Mouse (Mus musculus): ENCODE measurements around the gene Emilin3. TPM values are rescaled to one million over a fixed set of nuclear protein-coding genes. Genes with fewer than 3 reads are reported as not detected.

Emilin3 gene
- total and polyA plus RNA-seq, 3 experiments: 0.04 to 2.8 (median 1.5) TPM

DNA sequence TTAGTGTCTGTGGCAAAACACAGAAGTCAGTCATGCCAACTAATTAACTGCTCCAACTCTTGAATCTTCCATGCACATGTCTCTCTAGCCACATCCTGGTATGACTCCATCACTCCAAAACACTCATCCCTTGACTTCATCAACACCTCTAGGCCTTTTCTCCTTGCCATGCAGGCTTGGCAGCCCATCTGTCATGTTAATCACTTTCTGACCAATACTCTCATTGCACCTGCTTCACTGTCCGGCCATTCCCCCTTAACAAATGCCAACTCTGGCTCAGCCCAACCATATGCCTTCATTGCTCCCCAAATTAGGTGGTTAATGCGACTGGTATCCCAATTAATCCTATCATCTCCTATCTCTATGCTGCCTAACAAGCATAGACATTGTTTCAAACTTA is 46.9 kb downstream of the Emilin3 start:
- intact Hi-C loops (cut with DNase I): no loop called here
- H3K27me3 ChIP-seq (ENCODE audit: control insufficient read depth, insufficient read depth, low read length): no peaks in the 10 kb centered on the region
- WGBS: 93% methylated on average over 2 of the region's 2 CpGs

DNA sequence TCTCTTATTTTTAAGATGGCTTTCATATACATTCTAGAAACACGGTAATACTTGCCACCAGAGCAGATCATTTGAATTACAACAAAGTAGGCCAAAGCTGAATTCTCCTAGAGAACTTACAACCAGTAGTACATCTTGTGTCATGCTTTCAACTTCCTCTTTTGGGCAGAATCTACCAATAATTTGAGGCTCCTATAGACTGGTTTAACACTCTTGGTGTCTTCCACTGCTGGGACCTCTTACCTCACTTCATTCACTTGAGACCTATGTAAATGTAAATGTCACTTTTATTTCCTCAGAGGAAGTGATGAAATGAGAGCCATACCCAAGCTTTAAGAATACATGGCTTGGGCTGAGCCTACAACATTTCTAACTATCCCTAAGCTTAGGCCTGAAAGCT is 48.0 kb downstream of the Emilin3 start:
- peaks cover 43% of the 10 kb centered on the region for H3K36me3 ChIP-seq (ENCODE audit: control insufficient read depth, insufficient read depth, low read length)
- intact Hi-C loops (cut with DNase I): no loop called here
- no peak for TF ChIP-seq POLR2A (IDR thresholded peaks at IDR 0.05; ENCODE audit: insufficient read depth, low read depth, low read length)
- TF ChIP-seq EP300 (IDR thresholded peaks at IDR 0.05; ENCODE audit: insufficient read depth, low read depth, low read length): no peak
- TF ChIP-seq CTCF (IDR thresholded peaks at IDR 0.05): no peak
- no peak overlapping the region for H3K9ac ChIP-seq (ENCODE audit: low read depth, low read length)
- H3K79me2 ChIP-seq (replicated peaks; ENCODE audit: control insufficient read depth, insufficient read depth, low read length): peaks cover 15% of the 10 kb centered on the region
- no peak overlapping the region for H3K4me3 ChIP-seq
- no peak overlapping the region for H3K27ac ChIP-seq
- 88% methylated on average over 1 of the region's 1 CpGs for WGBS
- DNase-seq: no peak
- H3K27me3 ChIP-seq (ENCODE audit: control insufficient read depth, insufficient read depth, low read length): no peaks in the 10 kb centered on the region
- H3K4me1 ChIP-seq (ENCODE audit: control insufficient read depth, insufficient read depth, low read length): peaks cover 12% of the 10 kb centered on the region

More for the DNA sequence above, 46.9 kb downstream of the Emilin3 start:
- Histone ChIP-seq H3K4me3 (no peak overlapping the region), H3K27ac (no peak overlapping the region), H3K4me1 (ENCODE audit: control insufficient read depth, insufficient read depth, low read length) (peaks cover 11% of the 10 kb centered on the region), H3K79me2 (replicated peaks; ENCODE audit: control insufficient read depth, insufficient read depth, low read length) (peaks cover 12% of the 10 kb centered on the region), H3K36me3 (ENCODE audit: control insufficient read depth, insufficient read depth, low read length) (peaks cover 42% of the 10 kb centered on the region), H3K9ac (ENCODE audit: low read depth, low read length) (no peak overlapping the region)
- DNase-seq: no peak
- TF ChIP-seq POLR2A (IDR thresholded peaks at IDR 0.05; ENCODE audit: insufficient read depth, low read depth, low read length) (no peak), EP300 (IDR thresholded peaks at IDR 0.05; ENCODE audit: insufficient read depth, low read depth, low read length) (no peak), CTCF (IDR thresholded peaks at IDR 0.05) (no peak)

DNA sequence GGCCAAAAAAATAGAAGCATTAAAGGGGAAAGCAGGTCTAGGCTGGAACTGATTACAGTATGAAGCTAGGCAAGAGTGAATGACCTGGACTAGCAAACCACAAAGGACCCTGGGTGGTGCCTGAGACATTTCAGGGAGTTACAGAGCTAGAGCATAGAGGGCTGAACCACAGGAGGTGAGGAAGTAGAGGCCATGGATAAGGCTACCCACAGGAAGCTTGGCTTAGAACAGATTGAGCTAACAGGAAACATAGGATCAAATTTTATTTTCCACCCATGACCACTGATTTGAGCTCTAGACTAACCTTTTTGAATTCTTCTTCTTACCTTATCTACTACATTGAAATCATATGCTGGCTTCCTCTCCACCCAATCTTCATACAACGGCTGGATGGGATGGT is 51.8 kb downstream of the Emilin3 start:
- TF ChIP-seq EP300 (IDR thresholded peaks at IDR 0.05; ENCODE audit: insufficient read depth, low read depth, low read length) (no peak), CTCF (IDR thresholded peaks at IDR 0.05) (no peak), POLR2A (IDR thresholded peaks at IDR 0.05; ENCODE audit: insufficient read depth, low read depth, low read length) (no peak)
- Histone ChIP-seq H3K4me1 (ENCODE audit: control insufficient read depth, insufficient read depth, low read length) (peaks cover 12% of the 10 kb centered on the region), H3K79me2 (replicated peaks; ENCODE audit: control insufficient read depth, insufficient read depth, low read length) (peaks cover 11% of the 10 kb centered on the region), H3K4me3 (no peak overlapping the region), H3K27ac (no peak overlapping the region), H3K36me3 (ENCODE audit: control insufficient read depth, insufficient read depth, low read length) (peaks cover 39% of the 10 kb centered on the region), H3K27me3 (ENCODE audit: control insufficient read depth, insufficient read depth, low read length) (no peaks in the 10 kb centered on the region), H3K9ac (ENCODE audit: low read depth, low read length) (no peak overlapping the region)
- 43% methylated on average over 1 of the region's 1 CpGs for WGBS
- intact Hi-C loops (cut with DNase I): no loop called here
- no peak for DNase-seq

Other genes starting within 250 kb of the Emilin3 start
- 10 to 100 TPM; 56.4 to 67.2 TPM for gene Plcg1, start 181.0 kb downstream of the Emilin3 start, total RNA-seq (2021)
- gene Plcg1, start 181.0 kb downstream of the Emilin3 start, polyA plus RNA-seq (2012; rRNA removed): 45.8 and 66.5 TPM in 2 replicates
- 10 to 100 TPM; 36.7 to 36.8 TPM for gene Zhx3, start 39.3 kb downstream of the Emilin3 start, total RNA-seq (2021)
- 7.9 and 14.0 TPM in 2 replicates for gene Zhx3, start 39.3 kb downstream of the Emilin3 start, polyA plus RNA-seq (2012; rRNA removed)
- 1 to 10 TPM; 4.6 to 7.2 TPM for gene Lpin3, start 31.7 kb downstream of the Emilin3 start, total RNA-seq (2021)
- gene Lpin3, start 31.7 kb downstream of the Emilin3 start, polyA plus RNA-seq (2012; rRNA removed): 4.4 and 5.4 TPM in 2 replicates
- gene Chd6, start 196.7 kb upstream of the Emilin3 start, total RNA-seq (2021): 10 to 100 TPM; 42.9 to 66.8 TPM
- 12.2 and 22.1 TPM in 2 replicates for gene Chd6, start 196.7 kb upstream of the Emilin3 start, polyA plus RNA-seq (2012; rRNA removed)

Measured in heart, adult 2 months (tissue).